Mouse (Mus musculus): ENCODE measurements around the gene Fcrls.

DNA sequence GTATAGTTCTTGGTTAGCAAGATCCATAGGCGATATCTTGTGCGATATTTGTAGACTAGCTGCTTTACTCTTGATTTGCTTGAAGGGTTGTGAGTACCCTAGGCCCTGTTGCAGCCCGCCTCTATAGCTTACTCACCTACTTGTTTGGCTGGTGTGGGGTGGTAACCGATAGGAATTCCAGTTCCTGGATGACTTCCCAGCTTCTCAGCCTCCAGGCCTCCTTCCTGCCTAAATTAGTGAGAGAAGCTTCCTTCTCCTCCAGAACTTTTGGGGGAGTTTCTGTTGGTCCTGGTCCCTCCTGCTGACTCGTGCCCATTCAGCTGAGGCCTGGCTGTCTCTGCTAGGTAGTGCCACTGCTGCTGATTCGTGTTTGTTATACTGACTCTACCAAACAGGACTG lies 14.0 kb downstream of the Fcrls start:
- no peak for TF ChIP-seq CTCF (IDR thresholded peaks at IDR 0.05; ENCODE audit: borderline replicate concordance, control insufficient read depth, extremely low read depth, insufficient read depth, low read length, poor library complexity)
- TF ChIP-seq POLR2A (IDR thresholded peaks at IDR 0.05; ENCODE audit: control insufficient read depth, extremely low read depth, insufficient read depth, low read length, poor library complexity), result no peak

All from thymus, adult 2 months (tissue).